Mouse (Mus musculus): ENCODE results near the gene Cc2d2a.
A peak's percentile ranks its signal among the peaks of the same experiment; 100 is the strongest.

Cc2d2a gene

GRCm38 (mm10) chr5:43661997-43662961 lies at the start of gene Cc2d2a:
Gene Cc2d2a (plus strand): TSS chr5:43662346.
- DNase-seq, result peak; percentile 67

GRCm38 (mm10) chr5:43621575-43622299 lies 40.4 kb upstream of the Cc2d2a start:
- no peak for DNase-seq

GRCm38 (mm10) chr5:43625407-43625806 lies 36.7 kb upstream of the Cc2d2a start:
- no peak for DNase-seq

GRCm38 (mm10) chr5:43634071-43634601 lies 28.0 kb upstream of the Cc2d2a start:
- DNase-seq, result no peak

- DNase-seq, result no peak
Observed at GRCm38 (mm10) chr5:43634602-43635081, 27.5 kb upstream of the Cc2d2a start.

- no peak for DNase-seq
Observed at GRCm38 (mm10) chr5:43645020-43645419, 17.1 kb upstream of the Cc2d2a start.

GRCm38 (mm10) chr5:43647098-43647774 lies 14.9 kb upstream of the Cc2d2a start:
- no peak for DNase-seq

GRCm38 (mm10) chr5:43661498-43661897 lies 648 bp upstream of the Cc2d2a start:
- peak; percentile 22 for DNase-seq

GRCm38 (mm10) chr5:43663531-43663930 lies 1.4 kb downstream of the Cc2d2a start:
- DNase-seq, result peak; percentile 14

GRCm38 (mm10) chr5:43665144-43665543 lies 3.0 kb downstream of the Cc2d2a start:
- DNase-seq, result peak; percentile 5

GRCm38 (mm10) chr5:43669118-43669645 lies 7.0 kb downstream of the Cc2d2a start:
- DNase-seq, result no peak

GRCm38 (mm10) chr5:43672177-43672911 lies 10.2 kb downstream of the Cc2d2a start:
- peak; percentile 89 for DNase-seq

- no peak for DNase-seq
Observed at GRCm38 (mm10) chr5:43673083-43673482, 10.9 kb downstream of the Cc2d2a start.

- DNase-seq, result no peak
Observed at GRCm38 (mm10) chr5:43685466-43685865, 23.3 kb downstream of the Cc2d2a start.

GRCm38 (mm10) chr5:43692489-43692888 lies 30.3 kb downstream of the Cc2d2a start:
- DNase-seq, result no peak

- DNase-seq, result no peak
Observed at GRCm38 (mm10) chr5:43697133-43697532, 35.0 kb downstream of the Cc2d2a start.

- no peak for DNase-seq
Observed at GRCm38 (mm10) chr5:43699240-43699639, 37.1 kb downstream of the Cc2d2a start.

GRCm38 (mm10) chr5:43721538-43722451 lies 59.6 kb downstream of the Cc2d2a start:
- no peak for DNase-seq

- DNase-seq, result no peak
Observed at GRCm38 (mm10) chr5:43722452-43722783, 60.3 kb downstream of the Cc2d2a start.

GRCm38 (mm10) chr5:43723830-43724229 lies 61.7 kb downstream of the Cc2d2a start:
- DNase-seq, result no peak

All from cerebellum, adult 9-11 months (tissue).